Mouse (Mus musculus) testis, adult 2 months (tissue): ENCODE results near the gene Ralgapa2. TPM values are rescaled to one million over a fixed set of nuclear protein-coding genes. Genes with fewer than 3 reads are reported as not detected.

ENCODE experiments used
- H3K27ac ChIP-seq: fragments of 200-500 bp; 2 replicates; pipeline ENCODE4 v1.5.1; 2012; ENCODE audit warnings: low read depth, low read length; ENCODE audit not compliant: control insufficient read depth, insufficient read depth
- H3K27me3 ChIP-seq: fragments of 200-500 bp; 2 replicates; pipeline ENCODE4 v1.6.1; 2012; ENCODE audit warnings: mild to moderate bottlenecking, low read length, moderate library complexity; ENCODE audit not compliant: control insufficient read depth, insufficient read depth
- H3K36me3 ChIP-seq: fragments of 200-500 bp; 2 replicates; pipeline ENCODE4 v1.6.1; 2012; ENCODE audit warnings: mild to moderate bottlenecking, low read length; ENCODE audit not compliant: control insufficient read depth, insufficient read depth
- H3K4me1 ChIP-seq: fragments of 200-500 bp; 2 replicates; pipeline ENCODE4 v1.6.1; 2012; ENCODE audit warnings: low read length; ENCODE audit not compliant: control insufficient read depth, insufficient read depth
- H3K4me3 ChIP-seq: fragments of 200-500 bp; 2 replicates; pipeline ENCODE4 v1.5.1; 2012; ENCODE audit warnings: low read depth, mild to moderate bottlenecking, low read length, moderate library complexity, mixed read lengths; ENCODE audit not compliant: control insufficient read depth
- CTCF ChIP-seq: fragments of 200-500 bp; IDR thresholded peaks from 2 replicates; pipeline ENCODE4 v1.5.1; 2012; ENCODE audit warnings: low read depth, mild to moderate bottlenecking, inconsistent platforms, low read length, moderate library complexity; ENCODE audit not compliant: control insufficient read depth, insufficient read depth, insufficient replicate concordance
- POLR2A ChIP-seq: fragments of 200-500 bp; IDR thresholded peaks from 2 replicates; pipeline ENCODE4 v1.6.1; 2012; ENCODE audit warnings: low read depth, mild to moderate bottlenecking, inconsistent platforms, low read length, moderate library complexity; ENCODE audit not compliant: control insufficient read depth
- polyA plus RNA-seq: library from polyadenylated mRNA; depleted of rRNA; stranded (reverse); fragments of >200 nt; gene quantifications from 2 replicates; pipeline ENCODE4 v1.2.3, GENCODE M21; 2012

Gene Ralgapa2
- polyA plus RNA-seq, 1 experiment = 8.8 TPM

DNA sequence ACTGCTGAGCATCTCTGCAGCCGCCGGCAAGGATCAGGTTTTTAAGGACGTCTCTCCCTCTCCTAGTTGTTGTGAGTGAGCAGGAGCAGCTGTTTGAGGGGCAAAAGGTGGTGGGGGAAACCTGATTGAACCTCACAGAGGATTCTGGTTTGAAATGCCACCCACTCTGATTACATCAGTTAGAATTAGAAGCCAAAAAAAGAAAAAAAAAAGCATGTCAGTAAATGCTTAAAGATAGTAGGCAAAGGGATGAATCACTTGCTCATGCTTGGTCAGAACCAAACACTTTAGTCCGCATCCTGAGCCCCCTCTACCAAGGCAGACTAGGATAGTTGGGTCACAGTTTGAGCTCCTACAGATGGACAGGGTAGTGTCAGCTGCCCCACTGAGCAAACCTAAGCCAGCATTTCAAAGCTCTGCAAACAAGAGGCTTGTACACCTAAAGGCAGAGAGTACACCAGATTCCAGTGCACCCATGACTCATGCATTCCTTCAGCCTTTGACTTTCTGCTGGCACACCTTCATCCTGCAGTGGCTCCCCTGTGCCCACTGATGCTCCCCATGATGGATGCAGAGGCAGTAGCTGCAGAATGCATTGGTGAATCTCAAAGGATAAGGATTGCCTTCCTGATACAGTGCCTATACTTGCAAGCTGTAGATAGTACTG is 265.6 kb downstream of the Ralgapa2 start:
- Histone ChIP-seq H3K27ac (no peak overlapping the region), H3K4me3 (no peak overlapping the region), H3K27me3 (no peaks in the 10 kb centered on the region), H3K36me3 (peaks cover 3% of the 10 kb centered on the region; the same call in 1 of the 2 replicates), H3K4me1 (no peaks in the 10 kb centered on the region)
- TF ChIP-seq CTCF (no peak), POLR2A (no peak)

GRCm38 (mm10) chr2:146245401-146245800 is 266.7 kb downstream of the Ralgapa2 start:
- Histone ChIP-seq H3K27me3 (no peaks in the 10 kb centered on the region), H3K27ac (no peak overlapping the region), H3K4me1 (no peaks in the 10 kb centered on the region), H3K36me3 (peaks cover 3% of the 10 kb centered on the region; the same call in 1 of the 2 replicates), H3K4me3 (no peak overlapping the region)
- TF ChIP-seq POLR2A (no peak), CTCF (no peak)

DNA sequence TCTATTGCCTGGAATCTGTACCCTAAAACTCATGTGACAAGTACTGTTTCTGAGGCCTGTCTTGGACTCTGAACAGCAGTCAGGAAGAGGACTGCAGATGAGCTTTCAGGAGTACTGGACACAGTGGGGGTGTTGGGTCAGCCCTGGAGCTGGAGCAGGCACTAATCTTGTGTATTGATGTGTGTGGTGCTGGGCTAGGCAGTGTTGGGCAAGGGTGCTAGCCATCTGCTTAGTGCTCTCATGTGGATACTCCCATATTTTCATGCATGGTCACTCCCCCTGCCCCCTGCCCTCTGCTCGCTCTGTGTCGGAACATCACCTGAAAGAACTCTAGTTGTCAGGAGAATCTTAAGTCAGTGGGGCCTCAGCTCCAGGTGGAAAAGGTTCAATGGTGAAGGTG is 268.1 kb downstream of the Ralgapa2 start:
- Histone ChIP-seq H3K4me3 (no peak overlapping the region), H3K27me3 (no peaks in the 10 kb centered on the region), H3K4me1 (no peaks in the 10 kb centered on the region), H3K27ac (no peak overlapping the region), H3K36me3 (peaks cover 3% of the 10 kb centered on the region; the same call in 1 of the 2 replicates)
- TF ChIP-seq POLR2A (no peak), CTCF (no peak)

- no peaks in the 10 kb centered on the region for H3K27me3 ChIP-seq
- TF ChIP-seq POLR2A = no peak
- no peak for TF ChIP-seq CTCF
- H3K4me3 ChIP-seq = no peak overlapping the region
- no peaks in the 10 kb centered on the region for H3K36me3 ChIP-seq
- no peak overlapping the region for H3K27ac ChIP-seq
- no peaks in the 10 kb centered on the region for H3K4me1 ChIP-seq
Measured at GRCm38 (mm10) chr2:146239196-146239747, 272.9 kb downstream of the Ralgapa2 start.

- Histone ChIP-seq H3K4me1 (no peaks in the 10 kb centered on the region), H3K27me3 (no peaks in the 10 kb centered on the region), H3K36me3 (no peaks in the 10 kb centered on the region), H3K27ac (no peak overlapping the region), H3K4me3 (no peak overlapping the region)
- TF ChIP-seq POLR2A (no peak), CTCF (no peak)
Measured at GRCm38 (mm10) chr2:146231485-146231884, 280.7 kb downstream of the Ralgapa2 start.

DNA sequence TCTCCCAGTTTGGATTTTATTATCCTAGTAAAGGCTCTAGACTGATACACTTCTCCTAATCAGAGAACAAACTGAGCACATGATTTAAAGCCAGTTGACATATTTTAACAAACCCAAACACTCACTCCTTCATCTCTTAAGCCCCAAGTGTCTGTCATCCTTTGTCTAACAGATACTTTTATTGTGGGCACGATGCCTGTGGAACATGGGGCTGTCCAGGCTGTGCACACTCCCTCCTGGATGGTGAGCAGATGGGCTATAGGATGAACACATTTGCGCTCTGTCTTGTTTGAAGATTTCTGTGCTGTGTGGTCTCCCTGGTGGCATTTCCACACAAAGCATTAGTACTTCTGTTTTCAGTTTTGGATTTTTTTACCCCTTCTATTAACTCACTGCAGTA is 283.7 kb downstream of the Ralgapa2 start:
- peaks cover 2% of the 10 kb centered on the region for H3K4me1 ChIP-seq
- no peak overlapping the region for H3K4me3 ChIP-seq
- H3K27ac ChIP-seq = no peak overlapping the region
- no peaks in the 10 kb centered on the region for H3K36me3 ChIP-seq
- TF ChIP-seq POLR2A = no peak
- TF ChIP-seq CTCF = no peak
- no peaks in the 10 kb centered on the region for H3K27me3 ChIP-seq

DNA sequence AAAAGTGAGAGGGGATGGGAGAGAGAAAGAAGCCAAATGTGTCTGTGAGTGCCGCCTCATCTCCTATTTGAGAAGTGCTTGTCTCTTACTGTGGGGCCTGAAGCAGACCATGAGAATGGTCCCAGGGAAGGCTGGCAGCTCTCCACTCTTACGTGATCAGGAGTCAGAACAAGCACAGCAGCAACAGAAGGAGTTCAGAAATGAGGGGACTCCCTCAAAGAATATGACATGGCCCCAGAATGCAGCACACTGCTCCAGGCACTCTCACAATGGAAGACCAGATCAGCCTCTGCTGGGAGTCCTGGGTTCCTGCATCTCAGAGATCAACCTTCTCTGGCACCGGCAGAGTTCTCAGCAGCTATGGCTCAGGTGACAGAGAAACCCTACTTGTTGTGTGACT is 284.5 kb downstream of the Ralgapa2 start:
- peaks cover 7% of the 10 kb centered on the region for H3K4me1 ChIP-seq
- H3K36me3 ChIP-seq = no peaks in the 10 kb centered on the region
- no peak overlapping the region for H3K4me3 ChIP-seq
- no peak for TF ChIP-seq POLR2A
- no peaks in the 10 kb centered on the region for H3K27me3 ChIP-seq
- no peak overlapping the region for H3K27ac ChIP-seq

- Histone ChIP-seq H3K4me3 (no peak overlapping the region), H3K4me1 (peaks cover 13% of the 10 kb centered on the region), H3K27me3 (no peaks in the 10 kb centered on the region; the same call in 1 of the 2 replicates), H3K27ac (no peak overlapping the region), H3K36me3 (no peaks in the 10 kb centered on the region)
- TF ChIP-seq POLR2A = no peak
- no peak for TF ChIP-seq CTCF
Measured at GRCm38 (mm10) chr2:146226484-146226883, 285.7 kb downstream of the Ralgapa2 start.
